Mouse (Mus musculus): Measurements from ENCODE around the gene Mprip.

DNA sequence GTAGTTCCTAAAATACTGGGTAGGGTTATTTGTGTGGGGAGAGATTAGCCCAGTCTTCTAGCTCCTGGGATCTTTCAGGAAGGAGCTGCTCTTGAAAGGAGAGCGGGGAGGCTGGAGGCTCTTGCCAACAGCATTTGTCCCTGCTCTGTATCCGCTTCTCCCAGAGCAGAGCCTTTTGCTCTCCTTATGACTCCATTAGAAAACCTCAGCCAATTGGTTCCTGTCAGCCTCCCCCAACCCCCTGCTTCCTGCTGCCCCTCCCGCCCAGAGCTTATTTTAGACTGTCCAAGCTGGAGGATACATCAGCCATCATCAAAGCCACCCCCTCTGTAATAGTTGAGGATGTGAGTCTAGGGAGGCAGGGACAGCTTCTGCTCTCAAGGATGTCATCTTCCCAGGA is 3.7 kb downstream of the Mprip start:
- TF ChIP-seq EP300 (optimal IDR thresholded peaks at IDR 0.05): no peak
- TF ChIP-seq CTCF (IDR thresholded peaks at IDR 0.05; ENCODE audit: low read depth): no peak

All from stomach, postnatal 0 days (tissue).